Mouse (Mus musculus): ENCODE measurements around the gene Dab2ip. TPM values are rescaled to one million over a fixed set of nuclear protein-coding genes. Genes with fewer than 3 reads are reported as not detected.
A peak's percentile ranks its signal among the peaks of the same experiment; 100 is the strongest.

Dab2ip gene
- polyA plus RNA-seq, 1 experiment from 2014 or later: 57.8 TPM

DNA sequence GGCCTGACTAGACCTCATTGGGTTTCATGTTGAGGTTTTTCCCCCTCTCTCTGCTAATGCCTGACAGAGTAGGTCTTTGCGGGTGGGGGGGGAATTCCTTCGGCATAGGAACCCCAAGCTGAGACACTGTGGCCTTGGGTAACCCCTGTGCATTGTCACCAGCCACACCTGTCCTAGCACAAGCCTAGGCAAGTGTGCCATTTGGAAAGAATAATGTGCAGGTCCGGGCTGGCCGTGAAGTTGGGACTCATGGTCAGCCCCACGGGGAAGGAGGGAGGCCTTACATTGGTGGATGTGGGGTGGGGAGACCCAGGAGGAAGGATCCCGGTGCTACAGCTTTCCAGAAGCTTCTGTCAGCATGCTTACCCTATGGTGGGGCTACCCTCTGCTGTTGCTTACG lies 50.8 kb downstream of the Dab2ip start:
- peaks cover 69% of the 10 kb centered on the region for H3K4me1 ChIP-seq
- WGBS: 83% methylated on average over 7 of the region's 7 CpGs

DNA sequence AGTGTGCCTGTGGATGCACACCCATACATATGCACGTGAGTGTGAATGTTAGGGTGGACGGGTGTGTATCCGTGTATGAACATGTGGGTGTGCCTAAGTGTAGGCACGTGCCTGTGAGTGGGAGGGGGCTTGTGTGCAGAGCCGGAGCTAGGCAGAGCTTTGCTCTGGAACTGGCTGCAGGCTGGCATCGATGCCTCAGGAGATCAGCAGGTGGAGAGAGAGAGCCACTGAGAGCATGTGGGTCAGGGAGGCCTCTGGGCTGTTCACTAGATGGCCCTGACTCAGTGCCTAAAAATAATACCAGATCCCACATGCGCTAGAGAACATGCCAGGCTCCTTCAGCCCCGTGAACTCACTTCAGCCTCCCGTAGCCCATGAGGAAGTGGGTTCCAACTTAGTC lies 51.3 kb downstream of the Dab2ip start:
- Histone ChIP-seq H3K4me3 (no peak overlapping the region), H3K9ac (no peak overlapping the region), H3K4me2 (no peak overlapping the region), H3K27me3 (no peaks in the 10 kb centered on the region), H3K4me1 (peaks cover 71% of the 10 kb centered on the region), H3K9me3 (no peaks in the 10 kb centered on the region), H3K36me3 (no peaks in the 10 kb centered on the region), H3K27ac (no peak overlapping the region)
- ATAC-seq (ENCODE audit: insufficient number of reproducible peaks, low FRiP score, low TSS enrichment, low read depth): no peak
- WGBS: 54% methylated on average over 9 of the region's 9 CpGs

More for the DNA sequence above, 50.8 kb downstream of the Dab2ip start:
- Histone ChIP-seq H3K9me3 (no peaks in the 10 kb centered on the region), H3K9ac (no peak overlapping the region), H3K4me2 (no peak overlapping the region), H3K27me3 (no peaks in the 10 kb centered on the region), H3K4me3 (no peak overlapping the region), H3K27ac (no peak overlapping the region), H3K36me3 (no peaks in the 10 kb centered on the region)
- no peak for ATAC-seq (ENCODE audit: insufficient number of reproducible peaks, low FRiP score, low TSS enrichment, low read depth)

DNA sequence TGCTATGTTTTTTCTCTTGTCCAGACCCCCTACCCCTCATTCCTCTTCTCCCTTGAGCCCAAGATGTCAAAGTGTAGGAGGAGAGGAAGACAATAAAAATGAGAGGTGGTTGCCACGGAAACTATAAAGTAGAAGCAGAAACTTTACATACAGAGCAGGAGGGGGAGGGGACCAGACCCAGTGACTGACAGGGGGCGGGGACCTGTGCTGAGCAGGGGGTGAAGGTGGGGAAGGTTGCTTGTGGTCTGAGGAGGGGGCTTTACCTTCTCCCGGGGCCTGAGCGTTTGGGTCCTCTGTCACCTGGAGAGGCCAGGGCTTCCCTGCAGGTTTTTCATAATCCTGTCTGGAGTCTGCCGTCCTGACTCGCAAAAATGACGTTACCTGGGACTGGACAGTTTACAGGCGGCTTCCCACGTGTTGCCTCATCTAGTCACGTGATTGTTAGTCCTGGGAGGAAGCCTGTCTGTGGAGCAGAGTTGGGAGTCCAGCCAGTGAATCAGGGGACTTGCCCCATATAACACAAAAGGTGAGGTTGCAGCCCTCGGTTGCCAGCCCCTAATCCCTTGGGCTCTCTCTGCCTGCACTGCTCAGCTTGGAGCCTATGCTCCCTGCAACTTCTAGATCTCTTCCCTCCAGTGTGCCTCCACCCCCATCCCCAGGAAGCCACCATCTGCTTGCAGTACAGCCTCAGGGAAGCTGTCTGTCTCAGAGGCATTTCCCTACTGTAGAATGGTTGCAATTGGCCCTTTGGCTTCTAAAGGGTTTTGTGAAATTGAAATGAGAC lies 52.3 kb downstream of the Dab2ip start:
- 7% methylated on average over 11 of the region's 11 CpGs for WGBS
- no peak overlapping the region for H3K9ac ChIP-seq
- H3K27ac ChIP-seq: no peak overlapping the region
- H3K4me1 ChIP-seq: peaks cover 77% of the 10 kb centered on the region
- no peak for ATAC-seq (ENCODE audit: insufficient number of reproducible peaks, low FRiP score, low TSS enrichment, low read depth)
- no peak overlapping the region for H3K4me3 ChIP-seq
- H3K4me2 ChIP-seq: 0 out of 2 replicates have a peak overlapping the region, but pooled peaks have one; percentile 17
- no peaks in the 10 kb centered on the region for H3K9me3 ChIP-seq
- no peaks in the 10 kb centered on the region for H3K27me3 ChIP-seq
- no peaks in the 10 kb centered on the region for H3K36me3 ChIP-seq

DNA sequence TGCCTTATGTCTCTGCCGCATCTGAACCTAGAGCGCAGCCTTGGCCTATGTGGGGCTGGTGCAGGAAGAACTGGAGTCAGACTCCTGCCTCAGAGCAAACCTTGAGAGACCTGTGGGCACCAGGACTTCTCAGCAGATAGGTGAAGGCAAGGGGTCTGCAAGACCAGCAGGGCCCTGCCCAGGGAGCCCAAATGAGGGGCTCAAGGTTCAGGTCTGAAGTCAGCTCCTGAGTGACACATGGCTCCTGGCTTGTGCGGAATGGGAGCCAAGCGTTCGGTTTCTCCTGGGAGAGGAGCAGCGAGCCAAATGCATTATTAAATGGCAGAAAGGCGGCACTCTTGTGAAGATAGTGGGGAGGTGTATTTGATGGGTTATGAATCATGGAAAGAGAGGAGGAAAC lies 52.9 kb downstream of the Dab2ip start:
- WGBS: 62% methylated on average over 7 of the region's 7 CpGs
- Histone ChIP-seq H3K9ac (no peak overlapping the region), H3K4me1 (peaks cover 83% of the 10 kb centered on the region), H3K4me3 (no peak overlapping the region), H3K36me3 (no peaks in the 10 kb centered on the region), H3K9me3 (no peaks in the 10 kb centered on the region), H3K27ac (peak overlapping the region; percentile 33; the same call in 1 of the 2 replicates), H3K4me2 (no peak overlapping the region), H3K27me3 (no peaks in the 10 kb centered on the region)
- no peak for ATAC-seq (ENCODE audit: insufficient number of reproducible peaks, low FRiP score, low TSS enrichment, low read depth)

DNA sequence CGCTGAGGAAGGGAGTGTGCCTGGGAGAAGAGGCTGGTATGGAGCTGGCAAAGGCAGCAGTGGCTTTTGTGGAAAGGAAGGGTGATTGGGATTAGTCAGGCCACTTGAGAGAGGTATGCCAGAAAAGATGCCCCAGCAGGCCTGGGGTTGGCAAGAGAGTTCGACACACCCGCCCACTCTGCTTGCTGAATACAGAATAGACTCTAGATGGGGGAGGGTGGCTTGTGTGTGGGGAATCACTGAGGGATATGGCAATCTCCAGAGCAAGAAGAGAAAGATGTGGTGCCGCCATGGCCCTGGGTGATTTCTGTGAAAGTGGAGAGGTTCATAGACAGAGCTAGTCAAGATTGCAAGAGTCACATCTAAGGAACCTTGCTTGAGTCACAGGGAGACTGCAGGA lies 53.6 kb downstream of the Dab2ip start:
- WGBS: 91% methylated on average over 4 of the region's 4 CpGs
- Histone ChIP-seq H3K27me3 (no peaks in the 10 kb centered on the region), H3K9me3 (no peaks in the 10 kb centered on the region), H3K4me3 (no peak overlapping the region), H3K9ac (no peak overlapping the region), H3K27ac (0 out of 2 replicates have a peak overlapping the region, but pooled peaks have one; percentile 33), H3K4me2 (no peak overlapping the region), H3K4me1 (peaks cover 84% of the 10 kb centered on the region), H3K36me3 (no peaks in the 10 kb centered on the region)
- ATAC-seq (ENCODE audit: insufficient number of reproducible peaks, low FRiP score, low TSS enrichment, low read depth): no peak

DNA sequence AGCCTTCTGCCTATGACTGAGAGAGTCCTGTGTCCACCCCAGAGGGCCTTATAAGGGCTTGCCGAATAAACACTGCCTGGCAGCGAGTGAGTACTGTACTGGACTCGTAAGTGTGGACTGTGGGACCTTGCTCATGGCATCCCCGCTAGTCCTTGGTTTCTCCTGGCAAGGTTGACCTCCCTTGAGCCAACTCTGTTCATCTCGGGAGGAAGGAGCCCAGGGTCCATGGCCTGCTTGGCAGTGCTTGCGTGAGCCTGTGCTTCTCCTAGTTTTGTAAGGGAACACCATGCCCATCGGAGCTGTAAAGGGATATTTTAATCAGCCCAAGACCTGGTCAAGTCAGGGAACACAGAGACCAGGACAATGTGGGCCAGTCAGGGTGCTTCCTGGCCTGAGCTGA lies 54.2 kb downstream of the Dab2ip start:
- H3K4me2 ChIP-seq: no peak overlapping the region
- 68% methylated on average over 7 of the region's 7 CpGs for WGBS
- H3K9me3 ChIP-seq: no peaks in the 10 kb centered on the region
- no peak overlapping the region for H3K4me3 ChIP-seq
- no peak overlapping the region for H3K9ac ChIP-seq
- no peaks in the 10 kb centered on the region for H3K36me3 ChIP-seq
- no peaks in the 10 kb centered on the region for H3K27me3 ChIP-seq
- no peak overlapping the region for H3K27ac ChIP-seq
- peaks cover 81% of the 10 kb centered on the region for H3K4me1 ChIP-seq
- no peak for ATAC-seq (ENCODE audit: insufficient number of reproducible peaks, low FRiP score, low TSS enrichment, low read depth)

DNA sequence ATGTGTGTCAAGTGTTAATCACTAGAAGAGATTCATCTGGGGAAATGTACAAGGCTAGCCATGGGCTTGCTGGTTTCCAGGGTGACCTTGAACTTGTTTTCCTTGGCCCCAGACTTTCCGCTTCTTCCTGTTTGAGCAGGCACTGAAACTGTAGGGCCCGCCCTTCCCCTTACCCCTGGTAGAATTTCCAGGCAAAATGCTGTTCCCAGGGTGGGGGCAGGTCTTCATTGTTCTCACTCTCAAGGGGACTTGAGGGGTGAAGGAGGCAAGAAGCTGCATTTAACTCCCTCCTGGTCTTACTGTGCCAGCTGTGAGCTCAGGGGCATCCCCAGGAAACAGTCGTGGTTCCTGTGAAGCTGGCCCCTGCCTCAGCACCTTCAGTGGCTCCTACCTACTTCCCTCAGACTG lies 55.9 kb downstream of the Dab2ip start:
- H3K27ac ChIP-seq: 0 out of 2 replicates have a peak overlapping the region, but pooled peaks have one; percentile 38
- H3K4me2 ChIP-seq: no peak overlapping the region
- H3K27me3 ChIP-seq: no peaks in the 10 kb centered on the region
- H3K9ac ChIP-seq: no peak overlapping the region
- no peaks in the 10 kb centered on the region for H3K36me3 ChIP-seq
- no peaks in the 10 kb centered on the region for H3K9me3 ChIP-seq
- WGBS: 41% methylated on average over 3 of the region's 3 CpGs
- ATAC-seq (ENCODE audit: insufficient number of reproducible peaks, low FRiP score, low TSS enrichment, low read depth): no peak
- H3K4me3 ChIP-seq: no peak overlapping the region
- peaks cover 78% of the 10 kb centered on the region for H3K4me1 ChIP-seq

DNA sequence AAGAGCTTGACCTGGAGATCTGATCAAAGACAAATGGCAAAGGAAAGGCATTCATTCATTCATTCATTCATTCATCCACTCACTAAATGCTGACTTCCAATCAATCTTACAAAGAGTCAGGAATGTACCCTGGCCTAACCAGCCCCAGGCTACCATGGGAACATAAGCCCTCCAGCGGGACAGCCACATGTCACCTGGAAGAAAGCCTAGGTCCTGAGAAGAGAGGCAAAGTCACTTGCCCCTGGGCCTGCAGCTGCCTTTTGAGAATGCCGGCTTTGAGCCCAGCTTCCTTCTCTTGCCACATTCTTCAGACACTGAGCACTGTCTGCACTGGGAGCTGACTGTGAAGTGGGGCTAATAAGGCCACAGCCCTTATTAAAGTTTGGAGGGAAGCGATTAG lies 56.3 kb downstream of the Dab2ip start:
- no peak for ATAC-seq (ENCODE audit: insufficient number of reproducible peaks, low FRiP score, low TSS enrichment, low read depth)
- no peaks in the 10 kb centered on the region for H3K9me3 ChIP-seq
- no peaks in the 10 kb centered on the region for H3K27me3 ChIP-seq
- peak overlapping the region; percentile 38; the same call in 1 of the 2 replicates for H3K27ac ChIP-seq
- no peak overlapping the region for H3K4me2 ChIP-seq
- no peak overlapping the region for H3K4me3 ChIP-seq
- H3K36me3 ChIP-seq: no peaks in the 10 kb centered on the region
- H3K4me1 ChIP-seq: peaks cover 78% of the 10 kb centered on the region
- WGBS: 32% methylated on average over 3 of the region's 3 CpGs
- H3K9ac ChIP-seq: no peak overlapping the region

DNA sequence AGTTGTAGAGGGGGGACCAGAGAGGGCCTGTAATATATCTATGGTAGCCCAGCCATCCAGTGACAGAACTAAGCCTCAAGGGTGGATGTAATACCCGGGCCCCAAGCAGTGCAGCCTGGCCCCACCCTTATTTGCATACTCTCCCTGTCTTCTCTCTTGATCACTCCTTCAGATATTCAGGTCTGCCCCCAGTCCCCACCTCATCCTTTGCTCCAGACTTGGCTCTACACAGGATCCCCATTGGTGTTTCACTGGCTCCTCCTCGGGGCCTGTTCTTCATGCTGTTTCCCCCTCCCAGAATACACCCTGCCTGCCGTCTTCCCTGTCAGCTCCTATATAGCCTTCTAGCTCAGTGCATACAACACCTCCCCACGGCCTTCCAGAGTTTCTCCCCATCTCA lies 57.3 kb downstream of the Dab2ip start:
- WGBS: 54% methylated on average over 4 of the region's 4 CpGs
- no peaks in the 10 kb centered on the region for H3K27me3 ChIP-seq
- H3K27ac ChIP-seq: no peak overlapping the region
- H3K4me2 ChIP-seq: no peak overlapping the region
- H3K9me3 ChIP-seq: no peaks in the 10 kb centered on the region
- ATAC-seq (ENCODE audit: insufficient number of reproducible peaks, low FRiP score, low TSS enrichment, low read depth): no peak
- H3K4me3 ChIP-seq: no peak overlapping the region
- no peak overlapping the region for H3K9ac ChIP-seq
- H3K36me3 ChIP-seq: no peaks in the 10 kb centered on the region
- H3K4me1 ChIP-seq: peaks cover 78% of the 10 kb centered on the region

DNA sequence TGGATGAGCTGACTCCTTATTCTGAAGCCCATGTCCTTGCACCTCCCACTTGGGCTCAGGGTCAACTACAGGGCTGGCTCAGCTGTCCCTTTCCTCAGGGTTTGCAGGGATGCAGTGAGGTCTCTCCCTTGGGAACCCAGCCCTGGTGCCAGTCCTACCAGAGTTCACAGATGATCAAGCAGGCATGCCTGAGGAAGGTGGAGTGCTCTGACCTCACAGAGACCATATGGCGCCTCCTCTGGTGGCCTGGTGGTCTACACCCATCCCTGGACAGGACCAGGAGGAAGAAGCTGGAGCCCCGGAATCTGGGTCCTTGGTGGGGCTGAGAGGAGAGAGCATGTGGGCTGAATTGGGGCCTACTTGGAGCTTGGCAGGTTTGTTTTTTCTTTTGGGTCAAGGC lies 57.9 kb downstream of the Dab2ip start:
- Histone ChIP-seq H3K4me3 (no peak overlapping the region), H3K36me3 (no peaks in the 10 kb centered on the region), H3K9ac (no peak overlapping the region), H3K9me3 (no peaks in the 10 kb centered on the region), H3K27ac (no peak overlapping the region), H3K4me2 (no peak overlapping the region), H3K27me3 (no peaks in the 10 kb centered on the region), H3K4me1 (peaks cover 78% of the 10 kb centered on the region)
- 69% methylated on average over 2 of the region's 2 CpGs for WGBS
- no peak for ATAC-seq (ENCODE audit: insufficient number of reproducible peaks, low FRiP score, low TSS enrichment, low read depth)

DNA sequence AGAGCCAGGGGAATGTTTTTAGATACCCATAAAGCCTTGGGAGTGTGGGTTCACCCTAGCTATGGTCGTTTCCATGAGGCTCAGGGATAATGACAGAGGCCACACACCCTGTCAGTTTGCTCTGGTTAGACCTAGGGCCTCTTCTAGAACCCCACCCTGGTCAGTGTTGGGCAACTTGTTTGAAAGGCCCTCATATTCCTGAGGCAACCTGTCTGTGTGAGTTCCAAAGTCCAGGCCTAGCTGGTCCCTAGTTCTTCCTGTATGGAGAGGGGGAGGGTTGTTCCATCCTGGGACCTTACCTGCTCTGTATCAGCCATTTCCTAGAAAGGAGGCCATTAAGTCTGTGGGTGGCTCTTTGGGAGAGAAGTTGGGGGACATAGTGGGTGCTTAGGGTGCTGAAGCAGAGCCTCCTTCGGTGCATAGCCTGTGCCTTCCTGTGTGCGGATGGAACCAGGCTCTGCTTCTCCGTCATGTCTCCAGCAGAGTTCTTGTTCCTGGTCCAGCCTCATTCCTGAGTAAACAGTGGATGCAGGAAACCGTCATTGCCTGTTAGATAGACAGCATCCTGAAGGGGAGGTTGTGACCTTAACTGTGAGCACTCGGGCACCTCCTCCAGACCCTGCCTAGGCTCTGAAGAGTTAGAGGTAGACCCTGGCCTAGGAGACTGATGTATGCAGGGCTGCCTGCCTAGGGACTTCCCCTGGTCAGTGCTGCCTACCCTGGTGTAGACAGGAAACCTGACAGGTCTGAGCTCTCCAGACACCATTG lies 59.0 kb downstream of the Dab2ip start:
- Histone ChIP-seq H3K4me3 (no peak overlapping the region), H3K27me3 (no peaks in the 10 kb centered on the region), H3K4me1 (peaks cover 76% of the 10 kb centered on the region), H3K9me3 (no peaks in the 10 kb centered on the region), H3K36me3 (no peaks in the 10 kb centered on the region), H3K9ac (no peak overlapping the region), H3K4me2 (no peak overlapping the region), H3K27ac (no peak overlapping the region; the same call in 1 of the 2 replicates)
- no peak for ATAC-seq (ENCODE audit: insufficient number of reproducible peaks, low FRiP score, low TSS enrichment, low read depth)
- WGBS: 67% methylated on average over 6 of the region's 6 CpGs

DNA sequence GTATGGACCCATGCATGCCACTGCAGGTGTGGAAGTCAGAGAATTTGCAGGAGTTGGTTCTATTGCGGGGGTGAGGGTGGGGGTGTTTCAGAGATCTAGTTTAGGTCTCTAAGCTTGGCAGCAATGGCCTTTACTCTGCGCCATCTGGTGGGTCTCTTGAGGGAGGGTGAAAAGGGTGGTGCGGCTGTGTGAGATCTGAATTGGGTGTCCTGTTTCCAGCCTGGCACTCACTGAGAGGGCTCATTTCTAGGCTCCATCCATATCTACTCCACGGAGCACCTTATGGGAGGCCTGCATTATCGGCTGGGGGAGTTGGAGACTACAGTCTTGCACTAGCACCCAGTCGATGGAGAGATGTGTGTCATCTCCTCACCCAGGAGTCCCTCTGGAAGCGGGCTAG lies 60.9 kb downstream of the Dab2ip start:
- 51% methylated on average over 7 of the region's 7 CpGs for WGBS

More for the DNA sequence above, 60.9 kb downstream of the Dab2ip start:
- Histone ChIP-seq H3K4me2 (no peak overlapping the region), H3K4me1 (peaks cover 73% of the 10 kb centered on the region), H3K9ac (0 out of 2 replicates have a peak overlapping the region, but pooled peaks have one; percentile 10), H3K4me3 (no peak overlapping the region), H3K9me3 (no peaks in the 10 kb centered on the region), H3K27me3 (no peaks in the 10 kb centered on the region), H3K27ac (peak overlapping the region; percentile 77), H3K36me3 (no peaks in the 10 kb centered on the region)
- no peak for ATAC-seq (ENCODE audit: insufficient number of reproducible peaks, low FRiP score, low TSS enrichment, low read depth)
